Mouse (Mus musculus): ENCODE results near the gene Spata32. TPM values are rescaled to one million over a fixed set of nuclear protein-coding genes. Genes with fewer than 3 reads are reported as not detected.

Gene Spata32
- polyA plus RNA-seq, 1 experiment from 2014 or later: not detected

- 50% methylated on average over 10 of the region's 10 CpGs for WGBS
- TF ChIP-seq CTCF (IDR thresholded peaks at IDR 0.05; ENCODE audit: low read depth): no peak
- H3K4me1 ChIP-seq (ENCODE audit: insufficient read depth): peaks cover 25% of the 10 kb centered on the region
- H3K27me3 ChIP-seq (ENCODE audit: insufficient read depth, low read length): no peaks in the 10 kb centered on the region
- H3K4me2 ChIP-seq: no peak overlapping the region
- H3K36me3 ChIP-seq (ENCODE audit: insufficient read depth): 0 out of 2 replicates have a peak, but pooled peaks cover 3% of the 10 kb centered on the region
- H3K9ac ChIP-seq: no peak overlapping the region
- H3K4me3 ChIP-seq (ENCODE audit: low read depth, low read length): no peak overlapping the region
- ATAC-seq (ENCODE audit: insufficient read depth) (peak; percentile 29; the same call in 1 of the 2 replicates), DNase-seq (peak; percentile 71)
- no peaks in the 10 kb centered on the region for H3K9me3 ChIP-seq (ENCODE audit: low read depth, low read length)
- H3K27ac ChIP-seq (ENCODE audit: low read depth): peak overlapping the region; percentile 82
Measured at GRCm38 (mm10) chr11:103246081-103246730, 28.0 kb upstream of the Spata32 start.

DNA sequence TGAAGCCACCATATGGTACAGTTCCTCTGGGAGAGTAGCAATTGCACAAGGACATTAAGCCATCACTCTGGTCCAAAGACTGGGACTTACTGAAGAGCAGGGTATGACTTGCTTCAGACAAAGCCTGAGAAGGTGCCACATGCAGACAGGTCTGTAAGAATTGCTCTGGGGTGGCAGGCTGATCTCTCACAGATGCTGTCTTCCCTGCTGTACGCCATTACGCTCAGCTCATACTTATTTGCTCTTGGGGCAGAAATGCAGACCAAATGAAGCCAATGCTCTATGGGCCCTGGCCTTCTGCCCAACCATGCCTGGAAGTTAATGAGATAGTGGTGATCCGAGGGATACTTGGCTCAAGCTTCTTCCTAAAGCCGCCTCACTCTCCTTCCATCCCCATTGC lies 26.6 kb upstream of the Spata32 start:
- no peak overlapping the region for H3K4me2 ChIP-seq
- H3K9me3 ChIP-seq (ENCODE audit: low read depth, low read length): no peaks in the 10 kb centered on the region
- H3K4me3 ChIP-seq (ENCODE audit: low read depth, low read length): no peak overlapping the region
- DNase-seq (peak; percentile 82), ATAC-seq (ENCODE audit: insufficient read depth) (peak; percentile 50; the same call in 1 of the 2 replicates)
- H3K27ac ChIP-seq (ENCODE audit: low read depth): peak overlapping the region; percentile 5; the same call in 1 of the 2 replicates
- H3K36me3 ChIP-seq (ENCODE audit: insufficient read depth): peaks cover 8% of the 10 kb centered on the region; the same call in 1 of the 2 replicates
- TF ChIP-seq CTCF (IDR thresholded peaks at IDR 0.05; ENCODE audit: low read depth): no peak
- WGBS: 63% methylated on average over 4 of the region's 4 CpGs
- no peaks in the 10 kb centered on the region for H3K27me3 ChIP-seq (ENCODE audit: insufficient read depth, low read length)
- no peak overlapping the region for H3K9ac ChIP-seq
- peaks cover 25% of the 10 kb centered on the region for H3K4me1 ChIP-seq (ENCODE audit: insufficient read depth)

GRCm38 (mm10) chr11:103240740-103241139 lies 22.5 kb upstream of the Spata32 start:
- no peaks in the 10 kb centered on the region for H3K27me3 ChIP-seq (ENCODE audit: insufficient read depth, low read length)
- DNase-seq (peak; percentile 74), ATAC-seq (ENCODE audit: insufficient read depth) (no peak)
- peak overlapping the region; percentile 2; the same call in 1 of the 2 replicates for H3K27ac ChIP-seq (ENCODE audit: low read depth)
- no peak overlapping the region for H3K4me2 ChIP-seq
- H3K9ac ChIP-seq: no peak overlapping the region
- H3K36me3 ChIP-seq (ENCODE audit: insufficient read depth): peaks cover 43% of the 10 kb centered on the region
- TF ChIP-seq CTCF (IDR thresholded peaks at IDR 0.05; ENCODE audit: low read depth): no peak
- H3K9me3 ChIP-seq (ENCODE audit: low read depth, low read length): no peaks in the 10 kb centered on the region
- H3K4me3 ChIP-seq (ENCODE audit: low read depth, low read length): no peak overlapping the region
- H3K4me1 ChIP-seq (ENCODE audit: insufficient read depth): peaks cover 5% of the 10 kb centered on the region; the same call in 1 of the 2 replicates
- 35% methylated on average over 7 of the region's 7 CpGs for WGBS

DNA sequence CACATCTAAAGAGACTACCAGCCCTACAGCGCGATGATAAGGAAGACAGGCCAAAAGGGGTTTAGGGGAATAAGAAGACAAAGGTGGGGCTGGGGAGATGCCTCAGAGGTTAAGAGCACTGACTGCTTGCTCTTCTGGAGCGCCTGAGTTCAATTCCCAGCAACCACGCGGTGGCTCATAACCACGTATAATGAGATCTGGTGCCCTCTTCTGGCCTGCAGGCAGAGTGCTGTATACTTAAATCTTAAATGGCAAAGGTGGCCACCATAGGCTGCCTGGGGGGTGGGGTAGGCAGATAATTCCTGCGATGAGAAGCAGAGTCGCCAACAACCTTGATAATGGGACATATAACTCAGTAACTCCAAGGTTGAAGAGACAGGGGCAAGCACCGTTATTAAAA lies 19.5 kb upstream of the Spata32 start:
- no peaks in the 10 kb centered on the region for H3K27me3 ChIP-seq (ENCODE audit: insufficient read depth, low read length)
- H3K9me3 ChIP-seq (ENCODE audit: low read depth, low read length): no peaks in the 10 kb centered on the region
- H3K9ac ChIP-seq: no peak overlapping the region
- TF ChIP-seq CTCF (IDR thresholded peaks at IDR 0.05; ENCODE audit: low read depth): no peak
- H3K4me2 ChIP-seq: no peak overlapping the region
- DNase-seq (no peak), ATAC-seq (ENCODE audit: insufficient read depth) (no peak)
- H3K36me3 ChIP-seq (ENCODE audit: insufficient read depth): peaks cover 43% of the 10 kb centered on the region
- no peaks in the 10 kb centered on the region for H3K4me1 ChIP-seq (ENCODE audit: insufficient read depth)
- H3K27ac ChIP-seq (ENCODE audit: low read depth): no peak overlapping the region
- 75% methylated on average over 9 of the region's 9 CpGs for WGBS
- H3K4me3 ChIP-seq (ENCODE audit: low read depth, low read length): no peak overlapping the region

- Histone ChIP-seq H3K4me2 (no peak overlapping the region), H3K27me3 (ENCODE audit: insufficient read depth, low read length) (no peaks in the 10 kb centered on the region), H3K4me1 (ENCODE audit: insufficient read depth) (no peaks in the 10 kb centered on the region), H3K4me3 (ENCODE audit: low read depth, low read length) (no peak overlapping the region), H3K36me3 (ENCODE audit: insufficient read depth) (peaks cover 42% of the 10 kb centered on the region), H3K9ac (no peak overlapping the region; the same call in 1 of the 2 replicates), H3K9me3 (ENCODE audit: low read depth, low read length) (no peaks in the 10 kb centered on the region), H3K27ac (ENCODE audit: low read depth) (no peak overlapping the region; the same call in 1 of the 2 replicates)
- DNase-seq (no peak), ATAC-seq (ENCODE audit: insufficient read depth) (no peak)
- TF ChIP-seq CTCF (IDR thresholded peaks at IDR 0.05; ENCODE audit: low read depth): no peak
- 65% methylated on average over 10 of the region's 10 CpGs for WGBS
Measured at GRCm38 (mm10) chr11:103236903-103237302, 18.7 kb upstream of the Spata32 start.

DNA sequence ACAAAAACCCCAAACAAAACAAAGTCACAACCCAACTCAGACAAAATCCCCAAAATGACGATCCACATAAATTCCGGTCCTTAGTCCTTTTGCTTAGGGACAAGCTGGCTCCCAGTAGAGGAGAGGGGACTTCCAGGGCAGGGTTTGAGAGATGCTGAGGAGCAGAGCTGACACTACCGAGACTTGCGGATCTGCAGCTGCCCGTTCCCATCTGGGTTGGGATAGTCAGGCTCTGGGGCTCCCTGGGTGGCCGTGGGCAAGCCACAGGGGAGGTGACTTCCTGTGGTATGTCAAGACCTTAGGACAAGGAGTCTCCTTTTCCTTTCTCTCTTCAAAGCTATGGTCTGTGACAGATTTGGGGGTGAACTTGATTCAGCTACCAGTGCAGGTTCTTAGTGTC lies 18.2 kb upstream of the Spata32 start:
- Histone ChIP-seq H3K4me3 (ENCODE audit: low read depth, low read length) (no peak overlapping the region), H3K9ac (no peak overlapping the region), H3K36me3 (ENCODE audit: insufficient read depth) (peaks cover 43% of the 10 kb centered on the region), H3K27me3 (ENCODE audit: insufficient read depth, low read length) (no peaks in the 10 kb centered on the region), H3K27ac (ENCODE audit: low read depth) (peak overlapping the region; percentile 42; the same call in 1 of the 2 replicates), H3K9me3 (ENCODE audit: low read depth, low read length) (no peaks in the 10 kb centered on the region), H3K4me2 (no peak overlapping the region), H3K4me1 (ENCODE audit: insufficient read depth) (no peaks in the 10 kb centered on the region)
- 64% methylated on average over 6 of the region's 6 CpGs for WGBS
- ATAC-seq (ENCODE audit: insufficient read depth) (no peak), DNase-seq (no peak)
- no peak for TF ChIP-seq CTCF (IDR thresholded peaks at IDR 0.05; ENCODE audit: low read depth)

GRCm38 (mm10) chr11:103235702-103236101 lies 17.5 kb upstream of the Spata32 start:
- WGBS: 41% methylated on average over 11 of the region's 11 CpGs
- Histone ChIP-seq H3K27me3 (ENCODE audit: insufficient read depth, low read length) (no peaks in the 10 kb centered on the region), H3K4me2 (no peak overlapping the region), H3K9ac (no peak overlapping the region; the same call in 1 of the 2 replicates), H3K4me3 (ENCODE audit: low read depth, low read length) (no peak overlapping the region), H3K9me3 (ENCODE audit: low read depth, low read length) (no peaks in the 10 kb centered on the region), H3K36me3 (ENCODE audit: insufficient read depth) (peaks cover 49% of the 10 kb centered on the region), H3K4me1 (ENCODE audit: insufficient read depth) (no peaks in the 10 kb centered on the region), H3K27ac (ENCODE audit: low read depth) (no peak overlapping the region)
- ATAC-seq (ENCODE audit: insufficient read depth) (peak; percentile 47; the same call in 1 of the 2 replicates), DNase-seq (peak; percentile 65)
- no peak for TF ChIP-seq CTCF (IDR thresholded peaks at IDR 0.05; ENCODE audit: low read depth)
